Mouse (Mus musculus): ENCODE measurements around the gene Sdcbp2. TPM values are rescaled to one million over a fixed set of nuclear protein-coding genes. Genes with fewer than 3 reads are reported as not detected.

Gene Sdcbp2
- total RNA-seq, 2 experiments from 2014 or later, result 1.7 to 2.5 TPM

- no peak for DNase-seq (ENCODE audit: low spot score in 2 of 2)
These were observed 5.6 kb upstream of the Sdcbp2 start for GRCm38 (mm10) chr2:151566856-151567255.

GRCm38 (mm10) chr2:151569452-151569851, 3.0 kb upstream of the Sdcbp2 start:
- DNase-seq (ENCODE audit: low spot score in 2 of 2), result no peak

- DNase-seq (ENCODE audit: low spot score in 2 of 2), result peak in 1 of 2 experiments; percentile 62
These were observed 1.2 kb downstream of the Sdcbp2 start for GRCm38 (mm10) chr2:151573667-151574066.

GRCm38 (mm10) chr2:151574607-151575006, 2.2 kb downstream of the Sdcbp2 start:
- DNase-seq (ENCODE audit: low spot score in 2 of 2), result peak; percentile 69 to 75

GRCm38 (mm10) chr2:151575119-151575698, 2.8 kb downstream of the Sdcbp2 start:
- peak in 1 of 2 experiments; percentile 62 for DNase-seq (ENCODE audit: low spot score in 2 of 2)

GRCm38 (mm10) chr2:151575699-151576389, 3.4 kb downstream of the Sdcbp2 start:
- DNase-seq (ENCODE audit: low spot score in 2 of 2), result peak; percentile 93 to 95

- DNase-seq (ENCODE audit: low spot score in 2 of 2), result no peak
These were observed 6.8 kb downstream of the Sdcbp2 start for GRCm38 (mm10) chr2:151579183-151579582.

- DNase-seq (ENCODE audit: low spot score in 2 of 2), result no peak
These were observed 8.5 kb downstream of the Sdcbp2 start for GRCm38 (mm10) chr2:151580945-151581344.

GRCm38 (mm10) chr2:151585934-151586333, 13.5 kb downstream of the Sdcbp2 start:
- no peak for DNase-seq (ENCODE audit: low spot score in 2 of 2)

- no peak for DNase-seq (ENCODE audit: low spot score in 2 of 2)
These were observed 14.4 kb downstream of the Sdcbp2 start for GRCm38 (mm10) chr2:151586807-151587206.

- DNase-seq (ENCODE audit: low spot score in 2 of 2), result no peak
These were observed 14.9 kb downstream of the Sdcbp2 start for GRCm38 (mm10) chr2:151587306-151587705.

- DNase-seq (ENCODE audit: low spot score in 2 of 2), result peak; percentile 60 to 83
These were observed 25.6 kb downstream of the Sdcbp2 start for GRCm38 (mm10) chr2:151598068-151598467.

- DNase-seq (ENCODE audit: low spot score in 2 of 2), result no peak
These were observed 29.7 kb downstream of the Sdcbp2 start for GRCm38 (mm10) chr2:151602106-151602505.

- DNase-seq (ENCODE audit: low spot score in 2 of 2), result peak in 1 of 2 experiments; percentile 62
These were observed 31.2 kb downstream of the Sdcbp2 start for GRCm38 (mm10) chr2:151603630-151604029.

- DNase-seq (ENCODE audit: low spot score in 2 of 2), result peak; percentile 77 to 85
These were observed 33.1 kb downstream of the Sdcbp2 start for GRCm38 (mm10) chr2:151605437-151605987.

- DNase-seq (ENCODE audit: low spot score in 2 of 2), result no peak
These were observed 36.0 kb downstream of the Sdcbp2 start for GRCm38 (mm10) chr2:151608435-151608834.

- no peak for DNase-seq (ENCODE audit: low spot score in 2 of 2)
These were observed 37.6 kb downstream of the Sdcbp2 start for GRCm38 (mm10) chr2:151609974-151610373.

- peak; percentile 63 to 88 for DNase-seq (ENCODE audit: low spot score in 2 of 2)
These were observed 43.4 kb downstream of the Sdcbp2 start for GRCm38 (mm10) chr2:151615779-151616178.

GRCm38 (mm10) chr2:151616551-151617329, 44.3 kb downstream of the Sdcbp2 start:
- DNase-seq (ENCODE audit: low spot score in 2 of 2), result peak in 1 of 2 experiments; percentile 81

- DNase-seq (ENCODE audit: low spot score in 2 of 2), result peak in 1 of 2 experiments; percentile 1
These were observed 51.4 kb downstream of the Sdcbp2 start for GRCm38 (mm10) chr2:151623776-151624175.

GRCm38 (mm10) chr2:151626296-151626695, 53.9 kb downstream of the Sdcbp2 start:
- no peak for DNase-seq (ENCODE audit: low spot score in 2 of 2)

GRCm38 (mm10) chr2:151628011-151628410, 55.6 kb downstream of the Sdcbp2 start:
- peak in 1 of 2 experiments; percentile 26 for DNase-seq (ENCODE audit: low spot score in 2 of 2)
